Mouse (Mus musculus): ENCODE results near the gene Osmr.

The Osmr gene

GRCm38 (mm10) chr15:6874601-6875019 lies at the start of gene Osmr:
TSS of gene Osmr (minus strand) at chr15:6874969.
- no peak for DNase-seq

GRCm38 (mm10) chr15:6919406-6919805 lies 44.6 kb upstream of the Osmr start:
- DNase-seq: no peak

- DNase-seq: no peak
Observed at GRCm38 (mm10) chr15:6914163-6914562, 39.4 kb upstream of the Osmr start.

DNA sequence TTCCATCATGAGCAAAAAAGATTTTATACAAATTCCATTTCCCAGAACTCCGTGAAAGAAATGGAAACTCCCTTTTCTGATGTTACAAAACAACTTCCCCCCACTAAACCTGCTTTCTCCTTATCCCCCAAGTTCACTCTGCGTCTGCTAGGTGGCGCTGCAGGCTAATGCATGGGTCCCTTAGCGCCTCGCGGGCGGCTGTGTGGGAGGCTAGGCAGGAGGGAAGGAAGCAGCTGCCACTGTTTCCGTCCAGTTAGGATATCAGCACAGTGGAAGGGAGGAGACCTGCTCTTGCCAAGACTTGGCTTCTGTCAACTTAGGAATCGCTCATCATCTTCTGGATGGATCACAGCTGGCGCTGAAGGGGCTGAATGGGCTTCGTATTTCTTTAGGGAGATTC lies 34.9 kb upstream of the Osmr start:
- DNase-seq: peak; percentile 80 to 86

GRCm38 (mm10) chr15:6909084-6909483 lies 34.3 kb upstream of the Osmr start:
- DNase-seq: no peak

DNA sequence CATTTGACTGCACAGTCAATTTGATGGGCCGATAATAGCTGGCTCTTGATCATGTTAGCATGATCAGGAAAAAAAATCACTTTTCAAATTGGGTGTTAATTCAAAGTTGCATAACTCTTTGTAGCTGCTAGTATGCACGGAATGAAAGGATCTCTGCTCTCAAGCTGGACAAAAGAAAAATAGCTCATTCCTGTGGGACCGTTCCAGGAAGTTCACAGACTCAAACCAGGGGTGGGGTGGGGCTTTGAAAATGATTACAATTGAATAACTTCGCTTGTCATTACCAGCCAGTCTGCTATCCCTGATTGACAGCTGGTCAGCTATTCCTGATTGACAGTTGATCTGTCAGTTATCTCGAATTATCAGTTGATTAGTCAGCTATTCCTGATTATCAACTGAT lies 33.8 kb upstream of the Osmr start:
- no peak for DNase-seq

GRCm38 (mm10) chr15:6906260-6907047 lies 31.7 kb upstream of the Osmr start:
- DNase-seq: no peak

- DNase-seq: no peak
Observed at GRCm38 (mm10) chr15:6905726-6906125, 31.0 kb upstream of the Osmr start.

DNA sequence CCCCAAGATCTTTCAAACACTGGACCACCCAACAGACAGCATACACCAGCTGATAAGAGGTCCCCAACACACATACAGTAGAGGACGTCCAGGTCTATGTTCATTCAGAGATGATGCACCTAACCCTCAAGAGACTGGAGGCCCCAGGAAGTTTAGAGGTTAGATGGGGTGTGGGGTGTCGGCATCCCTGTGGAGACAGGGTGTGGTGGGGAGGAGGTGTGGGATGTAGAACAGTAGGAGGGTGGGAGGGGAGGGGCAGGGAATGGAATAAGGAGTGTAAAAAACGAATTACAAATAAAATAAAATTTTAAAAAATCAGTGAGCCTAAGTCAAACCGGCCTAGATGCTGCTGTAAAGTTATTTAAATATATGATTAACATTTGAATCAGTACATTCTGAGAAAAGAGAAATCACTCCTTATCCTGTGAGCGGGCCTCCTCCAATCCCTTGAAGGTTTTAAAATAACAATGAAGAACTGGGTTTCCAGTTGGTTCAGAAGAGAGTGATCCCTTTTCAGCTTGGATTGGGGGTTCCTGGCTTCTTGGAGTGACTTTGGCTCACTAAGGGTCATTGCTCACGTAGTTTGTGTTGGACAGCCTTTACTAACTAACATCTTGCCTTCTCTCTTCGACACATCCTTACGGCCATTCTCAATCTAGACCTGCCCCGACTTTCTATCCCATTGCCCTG lies 28.7 kb upstream of the Osmr start:
- DNase-seq: no peak

DNA sequence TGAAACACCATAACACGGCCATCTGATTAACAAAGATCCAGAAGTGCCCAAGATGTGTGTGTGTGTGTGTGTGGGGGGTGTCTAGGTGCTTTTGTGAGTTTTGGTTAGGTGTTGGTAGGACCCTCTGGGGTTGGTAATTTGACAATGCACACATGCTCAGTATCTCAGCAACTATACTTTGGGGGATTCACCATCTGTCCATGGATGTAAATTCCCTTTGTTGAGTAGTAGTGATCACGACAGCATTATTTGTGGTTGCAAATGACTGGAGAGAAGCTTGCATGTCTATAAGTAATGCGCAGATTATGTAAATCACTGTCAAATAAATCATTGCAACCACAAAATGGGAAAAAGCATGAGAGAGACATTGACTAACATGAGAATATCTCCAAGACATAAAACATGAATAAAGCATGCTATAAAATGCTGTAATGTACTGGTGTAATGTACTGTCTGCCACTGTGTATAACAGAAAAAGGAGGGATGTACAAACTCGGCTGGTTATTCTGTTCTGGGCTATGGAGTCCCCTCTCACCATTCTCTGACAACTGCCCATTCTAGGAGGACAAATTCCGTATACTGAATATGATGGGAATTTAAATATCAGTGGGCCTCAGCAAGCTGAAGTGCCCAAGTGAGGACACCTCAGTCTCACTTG lies 27.3 kb upstream of the Osmr start:
- DNase-seq: no peak

- no peak for DNase-seq
Observed at GRCm38 (mm10) chr15:6901236-6901635, 26.5 kb upstream of the Osmr start.

GRCm38 (mm10) chr15:6884260-6884659 lies 9.5 kb upstream of the Osmr start:
- no peak for DNase-seq

GRCm38 (mm10) chr15:6883816-6884215 lies 9.0 kb upstream of the Osmr start:
- peak; percentile 46 to 61 for DNase-seq

DNA sequence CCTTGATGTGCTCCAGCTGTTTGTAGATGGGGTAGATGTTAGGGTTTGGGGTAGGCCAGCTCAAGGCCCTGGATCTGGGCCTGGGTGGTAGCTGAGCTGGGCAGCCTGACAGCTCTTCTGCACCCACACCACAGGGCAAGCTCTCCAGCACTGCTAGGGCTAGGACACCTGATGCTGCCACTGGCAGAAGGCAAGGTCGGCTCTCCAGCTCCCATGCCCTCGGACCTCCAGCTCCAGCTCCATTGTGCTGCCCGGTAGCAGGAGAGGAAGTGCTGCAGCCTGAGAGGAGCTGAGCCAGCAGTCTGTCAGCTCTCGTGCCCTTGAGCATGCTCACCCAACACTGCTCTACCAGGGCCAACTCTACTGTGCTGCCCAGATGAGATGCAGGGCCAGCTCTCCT lies 8.3 kb upstream of the Osmr start:
- DNase-seq: no peak

DNA sequence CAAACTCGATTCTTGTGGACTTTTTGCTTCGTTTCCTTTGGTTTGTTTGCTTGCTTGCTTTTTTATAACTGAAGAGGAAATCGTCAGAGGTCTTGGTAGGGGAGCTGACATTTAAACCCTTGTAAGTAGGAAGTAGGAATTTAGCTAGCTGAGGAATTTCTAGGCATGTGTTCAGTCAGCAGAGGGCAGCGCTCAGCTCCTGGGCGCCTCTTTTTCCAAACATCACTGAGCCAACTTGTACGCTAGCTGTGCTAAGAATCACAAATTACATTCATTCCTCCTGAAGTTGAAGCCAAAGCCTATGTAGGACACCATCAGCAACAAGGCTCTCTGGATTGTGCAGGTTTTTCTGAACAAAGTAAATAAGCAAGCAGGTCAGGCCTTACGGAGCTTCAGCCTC lies 7.4 kb upstream of the Osmr start:
- peak in 1 of 2 experiments; percentile 10 for DNase-seq

DNA sequence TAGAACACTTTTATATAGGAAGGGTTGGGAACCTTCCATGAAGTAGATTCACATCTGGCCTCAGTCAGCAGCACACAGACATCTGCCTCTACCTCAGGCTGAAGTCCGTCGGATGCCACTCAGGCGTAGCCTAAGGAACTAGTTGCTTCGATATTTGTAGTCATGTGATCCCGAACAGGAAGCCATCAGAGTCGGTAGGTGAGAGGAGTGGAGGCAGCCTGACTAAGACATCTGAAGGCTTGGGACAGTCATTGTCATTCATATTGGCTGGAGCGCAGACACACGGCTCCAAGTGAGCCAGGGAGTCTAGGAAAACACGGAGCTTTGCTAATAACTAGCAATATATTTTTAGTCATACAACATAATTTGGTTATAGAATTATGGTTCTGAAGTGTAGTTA lies 6.4 kb upstream of the Osmr start:
- no peak for DNase-seq

DNA sequence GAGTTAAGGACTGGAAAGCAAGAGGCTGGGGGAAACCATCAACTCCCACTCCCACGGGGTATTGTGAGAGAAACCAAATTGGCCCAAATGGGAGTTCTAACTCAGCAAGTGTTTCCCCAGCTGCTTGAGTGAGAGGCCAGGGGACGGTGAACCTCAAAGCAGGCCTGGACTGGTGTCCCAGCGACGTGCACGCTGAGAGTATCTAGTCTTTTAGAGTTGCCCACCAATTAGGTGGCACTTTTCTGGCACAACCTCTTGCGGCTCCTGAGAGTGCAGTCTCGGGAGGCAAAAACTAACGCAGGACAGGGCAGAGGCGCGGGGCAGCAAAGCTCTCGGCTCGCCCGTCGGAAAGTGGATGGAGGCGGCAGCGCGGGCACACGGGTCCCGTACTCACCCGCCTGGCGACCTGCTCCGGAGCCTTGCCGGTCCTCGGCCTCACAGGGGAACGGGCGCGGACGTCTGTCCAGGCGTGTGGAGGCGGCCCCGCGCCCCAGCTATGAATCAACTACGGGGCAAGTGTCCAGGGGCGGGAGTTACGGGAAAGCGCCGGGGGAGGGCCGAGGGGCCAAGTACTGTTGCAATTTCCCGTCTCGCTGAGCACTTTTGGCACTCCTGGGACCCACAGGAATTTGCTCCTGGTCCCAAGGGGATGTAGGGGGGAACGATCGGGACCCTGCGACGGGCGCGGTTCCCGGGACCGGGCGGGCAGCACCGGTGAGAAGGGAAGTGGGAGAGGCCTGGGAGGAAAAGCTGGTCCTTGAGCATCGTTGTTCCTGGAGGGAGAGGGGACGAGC lies 765 bp downstream of the Osmr start:
- no peak for DNase-seq

GRCm38 (mm10) chr15:6873154-6873806 lies 1.5 kb downstream of the Osmr start:
- DNase-seq: no peak

- no peak for DNase-seq
Observed at GRCm38 (mm10) chr15:6871621-6872359, 3.0 kb downstream of the Osmr start.

DNA sequence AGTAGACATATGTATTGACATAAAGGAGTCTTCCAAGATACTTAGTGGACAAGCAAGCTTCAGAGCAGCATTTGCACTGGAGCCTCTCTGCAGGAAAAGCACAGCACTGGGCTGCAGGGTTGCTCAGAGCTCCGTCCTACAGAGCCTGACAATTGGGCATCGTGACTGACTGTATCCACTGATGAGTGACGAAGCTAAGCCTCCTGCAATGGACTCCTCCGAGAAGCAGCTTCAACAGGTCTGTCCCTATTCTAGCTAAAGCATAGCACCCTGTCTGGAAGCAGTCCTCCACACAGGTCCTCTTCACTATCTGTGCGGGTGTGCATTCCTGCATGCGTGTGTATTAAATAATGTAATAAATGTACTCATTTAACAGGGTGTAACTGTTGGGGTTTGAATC lies 7.9 kb downstream of the Osmr start:
- DNase-seq: no peak

GRCm38 (mm10) chr15:6862125-6862524 lies 12.6 kb downstream of the Osmr start:
- no peak for DNase-seq

GRCm38 (mm10) chr15:6861617-6862016 lies 13.2 kb downstream of the Osmr start:
- DNase-seq: no peak
